Mouse (Mus musculus) ovary, postnatal 10 days (tissue): ENCODE results near the gene A830031A19Rik.

Experiments used
- DNase-seq: peaks from one replicate; pipeline ENCODE4 v3.0.0; 2022; ENCODE audit warnings: low spot score

The A830031A19Rik gene

DNA sequence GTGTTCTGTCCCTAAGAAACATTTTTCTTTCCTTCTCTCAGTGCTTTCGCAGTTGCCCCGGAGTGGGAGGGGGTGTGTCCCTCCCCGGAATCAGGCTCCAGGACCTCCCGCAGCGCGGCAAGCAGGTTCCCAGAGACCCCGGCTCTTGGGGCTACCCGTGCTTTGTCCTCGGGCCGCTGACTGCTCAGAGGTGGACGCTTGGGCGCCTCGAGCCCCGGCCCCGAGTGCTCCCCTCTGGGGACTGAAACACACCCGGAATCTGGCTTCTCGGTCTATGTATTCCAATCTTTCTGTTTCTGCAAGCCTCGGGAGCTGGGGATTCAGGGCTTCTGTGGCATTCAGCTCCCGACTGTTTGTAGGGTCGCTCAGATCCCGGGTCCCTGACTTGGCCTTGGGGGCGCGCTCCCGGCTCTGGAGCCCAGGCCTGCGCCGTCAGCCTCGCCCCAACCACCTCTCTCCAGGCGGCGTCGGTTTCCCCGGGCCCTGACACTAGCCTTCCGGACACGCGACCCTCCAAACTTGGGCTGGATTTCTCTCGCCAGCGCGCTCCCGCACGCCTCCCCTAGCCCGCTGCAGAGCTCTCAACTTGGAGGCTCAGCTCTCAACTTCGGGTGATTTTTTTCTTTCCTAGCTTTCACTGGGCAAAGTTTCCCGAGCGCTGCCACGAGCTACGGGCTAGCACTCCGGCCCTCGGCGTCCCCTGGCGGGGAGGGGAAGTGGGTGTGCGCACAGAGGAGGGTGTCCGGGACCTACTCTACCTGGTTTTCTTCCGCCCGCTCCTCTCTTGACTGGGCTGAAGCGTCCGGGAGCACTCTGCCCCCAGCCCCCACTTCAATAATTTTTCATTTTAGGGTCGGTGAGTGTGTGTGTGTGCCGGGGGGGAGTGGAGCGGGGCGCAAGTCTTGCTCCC lies 2.2 kb upstream of the A830031A19Rik start:
- DNase-seq, result peak; percentile 25

DNA sequence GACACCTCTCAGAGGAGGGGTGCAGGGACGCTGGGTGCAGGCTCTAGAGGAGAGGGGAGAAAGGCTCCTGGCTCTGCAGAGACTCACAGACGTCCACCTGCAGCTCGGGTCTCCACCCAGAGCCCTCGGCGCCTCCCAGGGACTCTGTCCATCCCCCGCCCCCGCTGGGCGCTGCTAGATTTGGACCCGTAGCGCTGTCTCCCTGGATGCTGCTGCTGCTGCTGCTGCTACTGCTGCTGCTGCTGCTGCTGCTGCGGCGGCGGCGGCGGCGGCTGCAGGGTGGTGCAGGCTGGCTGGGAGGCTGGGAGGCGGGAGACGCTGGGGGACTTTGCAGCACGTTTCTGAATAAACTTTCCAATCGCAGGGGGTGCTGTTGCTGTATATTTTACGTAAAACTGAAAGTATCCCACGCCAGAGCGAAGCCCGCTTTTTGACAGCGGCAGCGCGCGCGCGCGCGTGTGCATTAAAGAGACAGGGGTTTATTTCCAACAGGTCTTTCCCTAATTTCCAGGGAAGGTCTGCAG lies 1.3 kb upstream of the A830031A19Rik start:
- DNase-seq, result peak; percentile 26

DNA sequence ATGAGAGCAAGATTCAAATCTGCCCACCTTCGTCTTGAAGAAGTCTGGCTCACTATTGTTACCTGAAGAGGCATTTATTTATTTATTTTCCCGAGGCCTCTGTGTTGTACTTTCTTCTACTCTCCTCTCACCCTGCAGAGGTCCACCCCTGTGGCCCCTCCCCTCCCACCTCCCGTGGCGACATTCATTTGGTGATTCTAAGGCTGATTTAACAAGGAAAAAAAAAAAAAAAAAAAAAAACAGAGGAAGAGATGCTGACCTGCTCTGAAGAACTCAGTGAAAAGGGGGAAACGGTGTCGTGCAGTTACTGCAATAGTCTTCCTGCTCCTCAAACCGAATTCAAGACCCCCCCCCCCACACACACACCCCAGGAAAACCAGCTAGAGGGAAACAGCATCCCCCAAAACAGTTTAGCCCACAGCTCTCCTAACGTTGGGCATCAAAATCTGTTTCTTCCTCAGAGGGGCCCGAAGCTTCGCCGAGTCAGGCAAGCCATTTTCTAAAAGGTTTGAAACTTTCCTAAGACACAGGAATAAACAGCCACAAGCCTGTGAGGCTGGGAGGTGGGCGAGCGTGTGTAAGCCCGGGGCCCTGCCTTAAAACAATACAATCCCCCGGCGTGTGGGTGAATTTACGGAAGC lies 752 bp upstream of the A830031A19Rik start:
- no peak for DNase-seq

DNA sequence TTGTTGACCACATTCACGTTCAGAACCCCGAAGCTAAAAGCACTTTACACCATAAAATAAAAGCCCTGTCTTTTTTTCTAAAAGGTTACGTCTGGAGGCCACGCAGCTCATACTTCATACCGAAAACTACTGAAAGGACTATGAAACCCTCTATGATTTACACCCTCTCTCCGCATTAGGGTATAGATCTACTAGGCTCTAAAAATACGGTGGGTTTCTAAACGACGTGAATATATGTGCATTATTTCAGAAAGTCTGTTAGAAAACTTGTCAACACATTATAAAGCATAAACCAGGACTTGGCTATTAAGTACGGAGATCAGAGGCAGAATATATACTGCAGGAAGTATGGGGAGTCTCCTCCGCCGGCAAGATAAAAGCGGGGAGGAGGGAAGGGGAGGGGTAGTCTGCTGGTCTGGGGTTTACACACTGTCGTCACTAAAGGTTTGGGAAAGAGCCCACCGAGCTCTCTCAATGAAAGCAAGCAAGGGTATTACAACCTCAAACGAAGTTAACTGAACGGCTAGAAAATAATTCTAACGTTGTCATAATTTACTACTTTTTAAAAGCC lies 748 bp downstream of the A830031A19Rik start:
- DNase-seq, result no peak

DNA sequence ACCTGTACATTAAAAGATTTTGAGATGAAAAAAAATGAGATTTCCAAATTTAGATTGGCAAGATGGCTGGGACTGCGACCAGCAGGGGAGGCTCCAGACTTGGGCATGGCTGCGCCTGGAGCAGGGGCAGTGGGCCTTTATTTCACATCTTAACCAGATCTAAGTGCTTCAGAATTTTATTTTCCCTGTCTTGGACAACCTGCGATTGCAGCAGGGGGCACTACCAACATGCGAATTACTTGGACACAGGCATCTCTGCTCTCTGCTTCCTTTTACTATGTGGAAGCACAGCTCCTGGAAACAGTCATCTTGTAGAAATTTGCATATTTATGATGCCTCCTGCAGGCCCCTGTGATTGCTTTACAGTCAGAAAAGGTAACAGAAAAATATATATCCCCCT lies 9.5 kb downstream of the A830031A19Rik start:
- no peak for DNase-seq

DNA sequence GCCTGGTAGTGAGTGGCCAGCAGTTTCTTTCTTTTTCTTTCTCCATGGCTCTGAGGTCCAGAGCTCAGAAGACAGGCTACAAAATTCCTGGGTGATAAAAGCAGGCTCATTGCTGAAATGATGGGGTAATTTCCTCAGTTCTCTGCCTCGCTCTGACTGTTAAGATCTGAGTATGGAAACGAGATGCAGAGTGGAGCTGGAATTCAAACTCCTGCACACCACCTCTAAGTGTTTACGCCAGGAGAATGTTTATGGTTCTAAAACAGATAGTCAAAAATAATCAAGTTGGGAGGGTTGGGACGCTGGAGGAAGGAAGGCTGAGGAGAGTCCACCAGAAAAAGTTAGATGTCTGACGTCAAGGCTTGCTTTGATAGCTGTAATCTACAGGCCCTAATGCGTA lies 10.6 kb downstream of the A830031A19Rik start:
- DNase-seq, result no peak

DNA sequence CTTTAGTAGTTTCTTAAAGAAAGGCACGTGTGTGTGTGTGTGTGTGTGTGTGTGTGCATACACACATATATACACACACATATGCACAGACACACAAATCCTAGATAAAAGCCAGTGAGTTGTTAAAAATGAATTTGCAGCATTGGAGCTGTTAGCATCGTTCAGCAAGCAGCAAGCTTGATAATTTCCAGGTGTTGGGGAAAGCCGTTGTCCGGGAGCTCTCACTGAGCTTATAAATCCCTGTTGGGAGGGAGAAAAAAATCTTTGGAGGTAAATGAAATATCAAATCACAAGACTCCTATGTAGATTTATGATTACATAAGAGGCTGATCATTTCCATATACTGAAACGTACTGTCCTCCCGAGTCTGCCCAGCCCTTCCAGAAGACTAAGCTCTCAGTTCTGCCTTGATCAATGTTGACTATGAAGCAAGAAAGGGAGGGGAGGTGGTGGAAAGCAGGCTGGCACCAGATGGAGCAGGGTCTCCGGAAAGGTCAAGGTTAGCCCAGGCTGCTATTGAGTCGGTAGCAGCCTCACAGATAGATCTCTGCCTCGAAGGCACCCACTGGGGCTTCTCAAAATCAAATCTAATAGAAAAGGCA lies 12.3 kb downstream of the A830031A19Rik start:
- DNase-seq, result no peak

DNA sequence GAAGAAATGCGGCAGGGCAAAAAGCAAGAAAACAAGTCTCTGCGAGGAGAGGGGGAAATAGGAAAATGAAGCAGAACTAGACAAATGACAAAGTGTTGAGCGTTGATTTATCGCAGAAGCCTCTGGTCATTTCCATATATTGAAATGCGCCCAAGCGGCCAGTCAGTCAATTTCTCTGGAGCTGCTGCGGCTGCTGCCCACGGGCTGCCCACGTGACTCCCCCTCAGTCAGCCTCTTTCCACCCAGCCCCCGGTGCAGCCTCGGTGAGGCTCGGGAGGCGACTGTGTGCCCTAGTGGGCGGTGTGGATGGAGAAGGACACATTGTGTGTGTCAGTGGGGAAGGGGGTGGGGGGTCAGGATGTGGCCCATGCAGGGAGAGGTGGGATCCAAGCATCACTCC lies 13.0 kb downstream of the A830031A19Rik start:
- no peak for DNase-seq

DNA sequence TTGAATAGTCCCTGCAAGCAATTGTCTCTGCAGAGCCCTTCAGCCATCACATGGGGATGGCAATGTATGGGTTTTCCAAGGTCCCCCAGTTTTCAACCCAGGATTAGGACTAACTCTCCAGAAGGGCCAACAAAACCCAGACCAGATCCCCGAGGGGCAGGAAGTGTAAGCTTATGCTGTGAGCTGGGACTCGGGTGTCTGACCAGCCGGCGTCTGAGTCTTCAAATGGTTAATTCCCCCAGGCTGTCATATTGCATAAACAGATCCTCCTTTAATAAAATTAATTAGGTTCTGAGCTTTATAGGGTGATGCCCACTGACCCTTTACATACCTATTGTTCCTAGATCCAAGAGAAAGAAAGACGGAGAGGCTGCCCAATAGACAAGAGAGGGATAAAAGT lies 14.4 kb downstream of the A830031A19Rik start:
- DNase-seq, result no peak

DNA sequence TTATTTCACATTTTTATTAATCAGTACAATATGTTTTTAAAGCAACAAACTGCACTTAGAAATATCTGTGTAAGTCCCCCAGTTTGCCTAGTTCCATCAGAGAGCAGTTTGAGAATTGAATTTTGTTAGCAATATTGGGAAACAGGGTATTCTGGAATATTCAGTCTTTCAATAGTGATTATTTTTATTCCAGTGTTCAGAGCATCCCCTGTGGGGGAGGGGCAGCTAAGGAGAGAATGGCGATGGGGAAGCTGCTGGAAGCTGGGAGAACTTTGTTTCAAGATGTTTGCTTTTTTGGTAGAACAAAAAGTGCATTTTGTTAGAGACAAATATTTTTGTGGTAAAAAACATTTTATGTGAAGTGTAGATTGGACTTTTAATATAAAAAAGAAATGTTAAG lies 15.7 kb downstream of the A830031A19Rik start:
- DNase-seq, result no peak

DNA sequence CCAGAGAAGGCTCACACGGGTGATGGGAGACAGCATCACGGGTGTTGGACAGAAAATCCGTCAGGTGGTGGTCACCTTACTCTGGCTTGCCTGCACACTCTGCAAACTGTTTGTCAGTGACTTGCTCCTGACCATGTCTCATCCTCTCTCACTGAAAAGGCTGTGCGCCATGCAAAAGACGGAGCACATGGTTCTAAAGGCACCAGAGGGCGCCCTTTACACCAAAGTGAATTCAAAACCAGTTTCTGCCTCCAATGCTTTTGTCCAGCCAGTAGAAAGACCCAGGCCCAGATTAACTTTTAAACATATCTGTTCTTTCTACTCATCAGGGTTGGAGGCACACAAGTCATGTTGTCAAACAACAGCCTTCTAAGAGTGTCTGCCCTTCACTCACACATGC lies 22.0 kb downstream of the A830031A19Rik start:
- no peak for DNase-seq

DNA sequence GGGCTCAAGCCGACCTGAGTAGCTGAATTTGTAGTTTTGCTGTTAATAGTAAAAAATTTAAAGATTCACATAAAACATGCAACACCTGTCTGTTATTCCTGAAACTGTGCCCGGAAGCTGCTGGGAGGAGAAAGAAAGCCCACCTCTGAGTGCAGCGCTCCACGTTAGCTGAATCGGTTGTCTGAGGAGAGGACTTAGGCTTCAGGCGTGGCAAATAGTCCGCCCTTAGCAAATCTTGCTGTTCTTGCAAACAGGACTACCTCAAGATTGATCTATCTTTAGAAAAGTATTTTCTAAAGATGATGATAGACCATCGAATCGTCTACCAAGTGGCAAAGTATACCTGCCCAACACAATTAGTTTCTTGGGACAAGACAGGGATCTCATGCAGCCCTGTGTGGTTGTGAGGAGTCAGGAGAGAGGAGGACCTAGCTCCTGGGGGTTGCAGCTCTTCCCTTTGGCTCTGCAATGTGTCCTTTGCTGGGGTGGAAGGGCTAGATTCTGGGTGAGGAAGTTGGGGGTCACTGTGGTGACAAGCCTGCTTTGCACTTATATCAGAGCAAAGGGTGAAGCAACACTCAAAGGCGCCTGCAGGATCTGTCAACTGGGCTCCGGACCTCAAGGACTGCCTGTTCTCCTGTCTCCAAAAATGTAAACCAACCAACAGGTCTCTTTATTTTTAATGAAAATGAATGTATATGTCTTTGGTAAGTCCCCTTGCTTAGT lies 24.7 kb downstream of the A830031A19Rik start:
- no peak for DNase-seq

DNA sequence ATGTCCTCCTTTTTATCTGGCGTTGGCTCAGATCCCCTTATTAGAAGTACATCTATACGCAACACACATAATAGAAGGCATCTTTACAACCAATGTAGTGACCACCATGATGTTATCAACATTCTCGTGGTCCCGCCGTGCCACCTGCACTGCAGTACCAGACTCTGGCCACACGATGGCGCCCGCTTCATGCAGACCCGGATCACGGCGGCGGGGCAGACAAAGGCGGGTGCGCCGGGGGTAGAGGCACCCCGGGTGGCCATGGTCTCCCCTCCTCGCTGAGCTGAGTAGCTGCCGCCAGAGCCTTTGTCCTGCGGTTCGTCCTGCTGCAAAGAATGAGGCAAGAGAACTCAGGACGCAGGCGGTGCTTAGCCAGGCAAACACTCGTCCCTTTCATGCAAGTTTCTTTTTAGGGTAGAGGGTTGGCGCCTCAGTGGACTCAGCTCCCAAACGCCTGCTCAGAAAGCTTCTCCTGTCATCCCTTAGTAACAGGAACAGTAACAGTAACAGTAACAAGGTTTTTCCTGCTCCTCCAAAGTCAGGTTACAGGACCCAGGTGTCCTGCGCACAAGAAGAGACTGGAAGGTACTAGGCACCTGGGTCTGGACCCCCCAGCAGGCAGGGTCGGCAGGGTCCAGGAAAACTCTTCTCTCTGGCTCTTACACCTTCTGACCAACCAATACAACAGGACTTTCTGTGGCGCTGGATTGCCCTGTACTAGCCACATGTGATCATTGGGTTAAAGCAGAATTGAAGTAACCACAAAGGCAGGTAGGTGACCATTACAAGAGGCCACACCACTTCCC lies 25.4 kb downstream of the A830031A19Rik start:
- DNase-seq, result peak; percentile 77

DNA sequence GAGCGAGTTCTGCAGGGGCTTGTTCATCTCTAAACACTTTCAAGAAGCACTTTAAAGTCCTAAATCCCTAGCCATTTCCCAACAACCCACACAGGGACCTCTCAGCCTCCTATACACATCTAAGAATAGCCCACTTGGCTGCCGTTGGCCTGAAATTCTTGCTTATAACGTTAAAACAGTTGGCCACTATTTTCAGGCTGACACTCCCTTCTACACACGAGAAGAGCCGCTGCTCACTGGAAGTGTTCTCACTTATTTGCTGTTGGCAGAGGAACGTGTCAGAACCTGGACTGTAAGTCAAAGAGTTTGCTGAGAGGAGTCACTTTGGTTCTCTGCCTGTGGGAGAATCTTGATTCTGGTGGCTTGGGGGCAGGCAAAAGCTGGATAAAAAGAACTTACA lies 30.8 kb downstream of the A830031A19Rik start:
- DNase-seq, result no peak

DNA sequence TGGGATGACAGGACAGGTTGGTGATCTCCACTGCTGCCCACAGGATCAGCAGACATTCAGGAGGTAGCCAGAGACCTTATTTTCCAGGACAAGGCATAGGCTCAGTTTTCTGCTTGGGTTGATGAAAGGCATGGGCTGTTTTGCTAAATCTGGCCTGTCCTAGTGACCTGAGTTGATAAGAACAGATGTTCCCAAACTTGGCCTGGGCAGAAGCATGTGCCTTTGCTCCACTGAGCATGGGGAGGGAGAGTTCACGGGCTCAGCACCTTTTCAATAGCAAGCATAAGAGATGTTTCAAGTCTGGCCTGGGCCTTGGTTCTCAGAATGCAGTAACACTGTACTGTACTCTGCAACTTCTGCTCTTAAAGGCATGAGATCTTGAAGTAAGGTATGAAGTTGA lies 54.1 kb downstream of the A830031A19Rik start:
- DNase-seq, result no peak

DNA sequence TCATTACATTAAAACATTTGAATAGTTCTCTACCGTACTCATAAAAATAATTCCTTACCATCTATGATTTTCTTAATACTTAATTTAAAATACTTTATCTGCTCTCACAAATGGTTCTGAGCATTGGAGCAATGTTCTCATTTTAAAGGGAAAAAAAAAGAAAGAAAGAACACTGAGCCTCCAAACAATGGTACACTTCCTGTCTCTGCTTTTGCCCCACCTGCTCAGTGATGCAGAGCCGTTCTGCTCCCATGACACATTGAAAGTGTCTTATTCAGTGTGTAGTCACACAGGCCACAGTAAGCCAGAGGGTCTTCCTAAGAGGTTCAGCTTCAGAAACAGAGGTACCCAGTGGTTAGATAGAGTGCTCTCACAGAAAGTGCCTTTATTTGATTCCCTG lies 56.1 kb downstream of the A830031A19Rik start:
- no peak for DNase-seq

DNA sequence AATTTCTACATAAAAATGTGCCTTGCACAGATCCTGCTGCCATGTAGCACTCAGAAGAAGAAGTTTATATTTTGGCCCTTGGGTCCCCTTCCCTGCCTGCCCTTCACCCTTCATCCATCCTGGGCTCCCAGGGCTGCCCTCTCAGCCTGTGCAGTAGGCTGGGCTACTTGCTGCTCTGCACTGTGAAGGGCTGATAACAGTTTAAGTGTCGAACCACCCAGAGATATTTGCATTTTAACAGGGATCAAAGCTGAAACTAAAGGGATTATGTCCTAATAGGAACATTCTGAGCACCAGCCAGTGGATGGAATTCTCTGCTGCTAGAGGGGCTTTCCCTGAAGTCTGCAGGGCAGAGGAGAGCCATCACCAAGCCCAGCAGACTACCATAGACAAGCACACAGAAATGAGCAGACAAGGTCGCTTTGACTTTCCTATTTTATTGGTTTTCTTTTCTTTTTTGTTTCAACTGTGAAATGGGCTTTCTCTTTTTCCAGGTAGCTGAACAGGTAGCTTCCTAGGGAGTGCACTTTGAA lies 58.1 kb downstream of the A830031A19Rik start:
- DNase-seq, result no peak

DNA sequence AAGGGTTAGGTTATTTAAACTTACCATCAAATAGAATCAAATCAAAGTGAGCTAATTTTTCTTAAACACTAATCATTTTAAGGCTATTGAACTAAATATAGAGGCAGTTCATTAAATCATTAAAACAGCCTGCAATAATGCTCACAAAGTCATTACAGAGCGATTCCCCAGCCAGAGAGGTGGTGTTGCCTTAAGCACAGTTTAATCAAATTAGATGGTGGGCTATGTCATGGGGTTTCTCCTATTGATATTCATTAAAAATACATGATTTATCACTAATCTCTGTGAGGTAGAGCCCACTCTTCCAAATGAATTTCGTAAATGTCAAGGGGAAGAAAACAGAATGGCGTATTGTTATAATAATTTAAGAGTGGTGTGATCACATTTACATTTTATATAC lies 58.8 kb downstream of the A830031A19Rik start:
- no peak for DNase-seq

DNA sequence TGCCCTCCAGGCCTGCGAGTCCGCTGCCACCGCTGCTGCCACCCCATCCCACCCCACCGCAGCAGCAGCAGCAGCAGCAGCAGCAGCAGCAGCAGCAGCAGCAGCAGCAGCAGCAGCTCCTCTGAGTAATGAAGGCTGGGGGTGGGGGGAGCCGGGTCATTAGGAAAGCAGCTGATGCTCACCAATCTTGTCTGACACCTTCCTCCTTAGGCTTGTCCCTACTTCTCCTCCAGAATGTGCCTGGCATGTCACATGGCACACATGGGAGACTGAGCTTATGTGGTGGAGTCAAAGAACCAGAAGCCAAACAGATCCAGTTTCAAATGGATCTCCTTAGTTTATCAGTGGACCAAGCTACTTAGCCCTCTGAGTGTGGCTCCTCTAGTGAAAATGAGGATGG lies 60.2 kb downstream of the A830031A19Rik start:
- DNase-seq, result no peak

DNA sequence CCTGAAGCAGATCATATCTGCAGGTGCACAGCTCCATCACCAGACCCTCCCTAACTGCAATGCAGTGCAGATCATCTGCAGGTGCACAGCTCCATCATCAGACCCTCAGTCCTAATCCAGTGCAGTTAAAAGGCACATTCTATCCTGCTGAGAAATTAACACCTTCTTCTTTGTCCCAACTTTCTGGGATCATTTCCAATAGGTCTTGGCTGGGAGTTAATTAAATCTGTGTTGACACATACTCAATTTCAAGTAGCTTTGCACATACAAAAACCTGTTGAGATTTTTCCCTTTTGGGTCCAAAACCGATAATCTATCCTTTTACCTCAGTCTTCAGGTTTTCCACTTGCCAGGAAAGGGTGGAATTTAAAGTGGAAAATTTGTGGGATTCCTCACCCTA lies 62.6 kb downstream of the A830031A19Rik start:
- no peak for DNase-seq

DNA sequence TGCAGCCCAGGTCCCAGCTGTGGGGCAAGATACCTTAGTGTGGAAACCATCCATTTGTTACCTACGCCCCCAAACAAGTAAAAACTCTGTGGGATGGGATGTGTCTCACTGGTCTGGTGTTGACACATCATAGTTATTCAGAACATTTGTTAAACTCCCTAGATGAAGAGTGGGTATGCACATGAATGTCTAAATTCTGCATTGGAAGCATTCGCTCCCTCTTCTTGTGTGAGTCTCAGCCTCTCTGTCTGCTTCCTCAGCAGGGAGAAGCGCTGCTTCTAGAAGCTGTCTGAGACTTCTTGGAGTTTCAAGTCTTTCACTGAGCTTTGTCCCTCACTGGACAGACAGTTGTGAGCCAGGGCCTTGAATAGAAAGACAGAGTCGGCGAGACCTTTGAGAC lies 65.9 kb downstream of the A830031A19Rik start:
- no peak for DNase-seq
